Mouse (Mus musculus) lung, postnatal 0 days (tissue): ENCODE data around the gene Usp15.

Source experiments
- CTCF ChIP-seq: IDR thresholded peaks from 2 replicates; pipeline ENCODE4 v1.5.1; 2016; ENCODE audit warnings: antibody characterized with exemption, mild to moderate bottlenecking
- EP300 ChIP-seq: IDR thresholded peaks from 2 replicates; pipeline ENCODE4 v1.6.1; 2016; ENCODE audit warnings: antibody characterized with exemption, mild to moderate bottlenecking, control low read depth

- TF ChIP-seq CTCF (no peak), EP300 (no peak)
Measured at GRCm38 (mm10) chr10:123196835-123197559, at the start of gene Usp15.
